Mouse (Mus musculus) right cerebral cortex, postnatal 25 days (tissue): ENCODE measurements around the gene Nfkbib.
A peak's percentile ranks its signal among the peaks of the same experiment; 100 is the strongest.

ENCODE experiments used
- DNase-seq: peaks from one replicate; pipeline ENCODE4 v3.0.0; 2022

The Nfkbib gene

DNA sequence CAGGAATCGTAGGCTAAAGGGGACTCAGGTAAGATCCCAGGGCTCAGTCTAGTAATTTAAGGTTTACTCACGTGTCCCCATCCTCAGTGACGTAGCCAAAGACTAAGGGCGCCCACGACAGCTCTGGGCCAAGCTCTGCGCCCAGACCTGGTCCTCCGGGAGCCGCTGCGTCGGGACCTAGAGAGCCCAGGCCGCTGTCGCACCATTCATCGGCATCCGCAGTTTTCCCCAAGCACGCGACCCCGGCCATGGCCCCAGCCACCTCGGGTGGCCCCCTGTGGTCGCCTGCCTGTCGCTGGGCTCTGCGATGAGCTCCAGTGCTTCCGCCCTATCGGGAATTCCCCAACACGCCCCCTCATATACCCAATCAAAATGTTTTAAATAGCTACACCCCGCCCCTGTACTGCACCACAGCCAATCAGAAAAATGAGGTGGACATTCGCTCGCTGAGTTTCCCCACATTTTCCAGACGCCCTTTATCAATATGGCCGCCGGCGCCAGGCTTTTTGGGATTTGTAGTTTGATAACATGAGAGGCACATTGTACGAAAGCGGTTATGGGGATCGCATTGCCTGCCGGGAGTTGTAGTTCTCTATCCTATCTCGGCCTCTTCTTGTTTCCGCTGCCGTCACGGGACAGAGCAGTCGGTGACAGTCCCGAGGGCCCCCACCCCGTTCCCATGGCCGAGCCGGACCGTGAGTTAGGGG is 986 bp downstream of the Nfkbib start, which contains the start of gene Sirt2:
TSS of gene Sirt2 (plus strand) at position 563 of the 707 bp plus-strand sequence.
- DNase-seq, result peak; percentile 96

- DNase-seq, result no peak
Observed at GRCm38 (mm10) chr7:28765211-28765610, 2.1 kb downstream of the Nfkbib start.

- no peak for DNase-seq
Observed at GRCm38 (mm10) chr7:28761907-28762306, 5.4 kb downstream of the Nfkbib start.

GRCm38 (mm10) chr7:28758623-28759022 is 8.7 kb downstream of the Nfkbib start:
- no peak for DNase-seq

DNA sequence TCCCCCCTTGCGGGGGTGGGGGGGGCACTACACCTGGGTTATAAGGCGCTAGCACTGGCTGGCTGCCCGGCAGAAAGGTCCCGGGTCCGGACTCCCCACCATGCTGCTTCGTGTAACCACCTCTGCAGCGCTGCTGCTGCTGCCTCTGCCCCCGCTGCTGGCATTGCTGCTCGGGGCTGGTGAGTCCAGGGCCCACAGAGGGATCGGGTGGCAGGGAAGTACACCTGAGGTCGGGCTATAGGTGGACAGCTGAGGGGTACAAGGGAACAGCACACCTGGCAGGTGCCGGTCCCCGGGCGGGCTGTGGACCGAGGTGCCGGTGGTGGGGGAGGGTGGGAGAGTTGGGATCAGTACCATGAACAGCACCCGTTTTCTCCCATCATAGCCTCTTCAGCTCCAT is 11.2 kb downstream of the Nfkbib start, which contains the start of gene Ccer2:
TSS of gene Ccer2 (plus strand) at position 96 of the 400 bp plus-strand sequence.
- no peak for DNase-seq

- DNase-seq, result no peak
Observed at GRCm38 (mm10) chr7:28749935-28750334, 17.4 kb downstream of the Nfkbib start.

DNA sequence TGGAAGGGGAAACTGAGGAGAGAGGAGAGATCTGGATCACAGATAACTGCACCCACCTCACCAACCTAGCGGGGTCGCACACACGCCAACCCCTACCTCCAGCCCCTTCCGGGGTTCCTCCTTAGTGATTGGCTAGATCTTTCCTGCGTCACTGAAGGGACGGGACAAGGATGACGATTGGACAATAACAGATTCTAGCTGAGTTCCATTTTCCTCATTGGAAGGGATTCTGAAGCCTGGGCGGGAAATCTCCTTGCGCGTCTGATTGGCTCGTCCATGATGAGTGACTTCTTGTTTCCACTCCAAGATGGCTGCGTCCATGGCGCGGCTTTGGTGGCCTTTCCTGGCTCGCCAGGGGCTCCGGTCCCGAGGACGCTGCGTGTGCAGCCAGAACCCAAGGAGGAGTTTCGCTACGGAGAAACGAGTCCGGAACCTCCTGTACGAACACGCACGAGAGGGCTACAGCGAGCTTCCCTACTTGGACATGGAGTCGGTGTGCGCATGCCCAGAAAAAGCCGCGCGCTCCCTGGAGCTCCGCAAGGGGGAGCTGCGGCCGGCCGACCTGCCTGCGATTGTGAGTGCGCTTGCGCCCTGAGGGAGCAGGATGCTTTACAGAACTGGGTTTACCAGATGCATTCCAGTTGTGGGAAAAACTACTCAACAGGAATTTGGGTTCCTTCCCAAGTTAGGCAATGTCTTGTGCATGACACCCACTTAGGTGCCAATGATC is 25.4 kb downstream of the Nfkbib start, which contains the start of the genes Mrps12 and Sars2:
TSS of gene Mrps12 (minus strand) at position 112 of the 730 bp plus-strand sequence.
TSS of gene Sars2 (plus strand) at position 284 of the 730 bp plus-strand sequence.
- peak; percentile 95 for DNase-seq

GRCm38 (mm10) chr7:28741368-28741708 is 26.0 kb downstream of the Nfkbib start:
- no peak for DNase-seq

DNA sequence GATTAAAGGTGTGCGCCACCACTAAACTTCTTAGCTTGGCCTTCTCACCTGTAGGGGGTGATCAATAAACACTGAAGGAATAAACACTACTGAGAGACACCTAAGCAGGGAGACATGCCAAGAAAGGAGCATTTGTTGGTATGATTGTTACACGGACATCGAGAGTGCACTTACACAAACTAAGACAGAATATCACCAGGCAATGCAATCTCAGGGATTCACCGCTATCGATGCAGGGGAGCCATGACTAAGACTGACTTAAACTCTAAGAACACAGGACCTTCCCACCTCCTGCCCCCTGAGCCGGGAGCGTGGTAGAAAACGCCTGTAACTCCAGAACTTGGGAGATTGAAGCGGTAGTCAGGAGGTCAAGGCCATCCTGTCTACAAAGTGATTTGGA is 26.4 kb downstream of the Nfkbib start:
- no peak for DNase-seq

DNA sequence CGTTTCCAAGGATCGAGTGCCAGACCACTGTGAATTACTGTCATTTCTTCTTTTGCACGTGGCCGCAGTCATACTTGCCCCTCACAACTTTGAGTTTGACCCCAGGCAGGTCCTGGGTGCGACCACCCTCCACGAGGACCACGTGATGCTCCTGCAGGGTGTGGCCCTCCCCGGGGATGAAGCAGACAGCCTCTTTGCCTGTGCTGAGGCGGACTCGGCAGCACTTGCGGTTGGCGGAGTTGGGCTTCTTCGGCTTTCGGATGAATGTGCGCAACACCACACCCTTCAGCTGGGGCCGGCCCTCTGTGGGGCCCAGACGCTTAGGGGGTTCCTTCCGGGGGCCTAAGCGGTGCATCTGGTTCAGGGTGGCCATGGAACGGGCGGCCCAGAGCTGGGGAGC is 27.5 kb downstream of the Nfkbib start:
- no peak for DNase-seq

- no peak for DNase-seq
Observed at GRCm38 (mm10) chr7:28735701-28736100, 31.6 kb downstream of the Nfkbib start.

- no peak for DNase-seq
Observed at GRCm38 (mm10) chr7:28733211-28733610, 34.1 kb downstream of the Nfkbib start.

DNA sequence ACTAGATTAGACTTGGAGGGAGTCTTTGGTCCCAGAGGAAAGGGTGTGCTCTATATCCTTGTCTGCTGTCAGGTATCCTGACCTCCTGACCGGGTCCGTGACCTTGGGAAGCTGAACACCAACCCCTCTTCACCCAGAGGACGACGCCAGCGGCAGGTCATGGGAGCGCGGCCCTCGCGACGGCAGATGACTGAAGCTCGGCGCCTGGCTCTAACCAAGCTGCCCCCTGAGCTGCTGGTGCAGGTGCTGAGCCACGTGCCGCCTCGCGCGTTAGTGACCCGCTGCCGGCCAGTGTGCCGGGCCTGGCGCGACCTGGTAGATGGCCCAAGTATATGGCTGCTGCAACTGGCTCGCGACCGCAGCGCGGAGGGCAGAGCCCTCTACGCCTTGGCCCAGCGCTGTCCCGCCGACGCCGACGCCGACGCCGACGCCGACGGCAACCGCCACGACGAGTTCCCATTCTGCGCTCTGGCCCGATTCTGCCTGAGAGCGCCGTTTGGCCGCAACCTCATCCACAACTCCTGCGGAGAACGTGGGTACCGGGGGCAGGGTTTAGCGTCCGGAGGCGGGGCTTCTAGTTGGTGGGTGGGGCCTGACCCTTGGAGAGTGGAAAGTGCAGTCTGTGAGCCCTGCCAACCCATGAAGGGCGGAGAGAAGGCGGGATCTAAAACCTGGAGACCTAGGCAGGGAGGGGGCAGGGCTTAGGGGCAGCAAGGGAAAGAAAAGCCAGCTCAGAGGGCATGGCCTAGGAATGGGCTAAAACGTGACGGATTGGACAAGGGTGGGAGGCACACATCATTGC is 34.8 kb downstream of the Nfkbib start:
- no peak for DNase-seq

- peak; percentile 44 for DNase-seq
Observed at GRCm38 (mm10) chr7:28727649-28728340, 39.5 kb downstream of the Nfkbib start.

GRCm38 (mm10) chr7:28726600-28726999 is 40.7 kb downstream of the Nfkbib start:
- peak; percentile 84 for DNase-seq

DNA sequence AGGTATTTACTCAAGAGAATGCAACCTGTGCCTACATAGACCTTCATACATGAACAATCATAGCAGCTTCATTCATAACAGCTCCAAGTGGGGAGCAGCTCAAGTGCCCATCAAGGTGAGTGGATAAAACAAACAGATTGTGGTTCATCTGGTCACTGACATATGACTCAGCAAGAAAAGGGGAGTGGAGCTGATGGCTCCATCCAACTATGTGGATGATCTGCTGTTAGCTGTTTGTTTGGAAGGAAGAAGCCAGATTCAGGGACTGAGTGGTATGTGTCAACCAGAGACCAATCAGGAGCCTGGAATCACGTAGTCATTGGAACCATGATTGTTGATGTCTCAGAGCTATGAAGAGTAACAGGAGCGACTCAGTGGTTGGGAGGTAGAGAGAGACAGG is 42.7 kb downstream of the Nfkbib start:
- DNase-seq, result no peak

GRCm38 (mm10) chr7:28722079-28722478 is 45.2 kb downstream of the Nfkbib start:
- no peak for DNase-seq

DNA sequence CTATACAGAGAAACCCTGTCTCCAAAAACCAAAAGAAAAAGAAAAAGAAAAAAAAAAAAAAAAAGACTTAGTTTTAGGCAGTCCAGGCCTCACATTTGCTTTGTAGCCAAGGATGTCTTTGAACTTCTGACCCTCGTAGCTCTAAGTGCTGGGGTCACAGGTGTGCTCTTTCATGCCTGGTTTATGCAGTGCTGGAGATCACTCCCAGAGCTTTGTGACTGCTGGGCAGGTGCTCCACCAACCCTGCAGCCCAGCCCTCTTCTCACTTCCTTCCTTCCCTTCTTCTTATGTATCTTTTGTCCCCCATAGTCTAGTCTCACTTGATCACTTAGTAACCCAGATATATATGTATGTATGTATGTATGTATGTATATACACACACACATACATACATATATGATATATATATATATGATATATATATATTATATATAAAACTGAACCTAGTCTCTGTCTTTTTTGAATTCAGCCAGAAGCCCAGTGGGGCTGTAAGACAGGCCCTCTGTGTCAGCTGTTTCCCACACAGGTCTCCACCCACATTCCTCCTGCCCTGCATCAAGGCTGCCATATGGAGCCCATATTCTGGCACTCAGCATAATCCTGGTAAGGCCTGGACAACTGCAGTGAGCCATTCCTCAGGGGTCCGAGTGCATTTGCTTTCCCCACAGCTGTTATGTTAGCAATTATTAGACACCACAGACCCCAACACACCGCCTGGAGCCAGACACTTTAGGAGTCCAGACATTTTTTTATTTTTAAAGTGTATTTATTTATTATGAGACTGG is 46.4 kb downstream of the Nfkbib start:
- no peak for DNase-seq

GRCm38 (mm10) chr7:28719650-28720049 is 47.7 kb downstream of the Nfkbib start:
- DNase-seq, result no peak

GRCm38 (mm10) chr7:28719159-28719558 is 48.2 kb downstream of the Nfkbib start:
- no peak for DNase-seq

DNA sequence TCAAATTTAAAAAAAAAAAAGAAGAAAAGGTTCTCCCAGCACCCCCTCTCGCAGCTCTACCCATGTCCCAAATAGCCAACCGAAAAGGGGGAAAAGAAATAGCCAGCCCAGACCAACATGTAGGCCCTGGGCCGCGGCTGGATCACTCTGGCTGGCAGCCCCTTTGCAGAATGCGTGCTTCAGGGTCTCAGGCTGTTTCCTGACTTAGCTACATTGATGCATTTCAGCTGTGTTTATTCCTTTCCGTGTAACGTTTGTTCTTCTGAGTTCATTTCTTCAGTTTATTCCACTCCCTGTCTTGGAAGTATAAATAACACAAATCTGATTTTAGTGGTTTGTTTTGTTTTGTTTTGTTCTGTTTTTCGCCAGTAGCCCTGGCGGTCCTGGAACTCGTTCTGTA is 49.6 kb downstream of the Nfkbib start:
- no peak for DNase-seq
